Mouse (Mus musculus) lung, postnatal 0 days (tissue): ENCODE data around the gene Cntnap2.

Experiments used
- CTCF ChIP-seq: IDR thresholded peaks from 2 replicates; pipeline ENCODE4 v1.5.1; 2016; ENCODE audit warnings: antibody characterized with exemption, mild to moderate bottlenecking
- EP300 ChIP-seq: IDR thresholded peaks from 2 replicates; pipeline ENCODE4 v1.6.1; 2016; ENCODE audit warnings: antibody characterized with exemption, mild to moderate bottlenecking, control low read depth

- no peak for TF ChIP-seq CTCF
- no peak for TF ChIP-seq EP300
These were observed 1181.2 kb downstream of the Cntnap2 start for GRCm38 (mm10) chr6:46240349-46240748.
